Mouse (Mus musculus): ENCODE data around the gene Cyp11a1. TPM values are rescaled to one million over a fixed set of nuclear protein-coding genes. Genes with fewer than 3 reads are reported as not detected.

Cyp11a1 gene
- polyA plus RNA-seq, 3 experiments from 2014 or later: 0.12 TPM; not detected in 2

GRCm38 (mm10) chr9:57972776-57973439, 33.3 kb upstream of the Cyp11a1 start:
- no peak for ATAC-seq

DNA sequence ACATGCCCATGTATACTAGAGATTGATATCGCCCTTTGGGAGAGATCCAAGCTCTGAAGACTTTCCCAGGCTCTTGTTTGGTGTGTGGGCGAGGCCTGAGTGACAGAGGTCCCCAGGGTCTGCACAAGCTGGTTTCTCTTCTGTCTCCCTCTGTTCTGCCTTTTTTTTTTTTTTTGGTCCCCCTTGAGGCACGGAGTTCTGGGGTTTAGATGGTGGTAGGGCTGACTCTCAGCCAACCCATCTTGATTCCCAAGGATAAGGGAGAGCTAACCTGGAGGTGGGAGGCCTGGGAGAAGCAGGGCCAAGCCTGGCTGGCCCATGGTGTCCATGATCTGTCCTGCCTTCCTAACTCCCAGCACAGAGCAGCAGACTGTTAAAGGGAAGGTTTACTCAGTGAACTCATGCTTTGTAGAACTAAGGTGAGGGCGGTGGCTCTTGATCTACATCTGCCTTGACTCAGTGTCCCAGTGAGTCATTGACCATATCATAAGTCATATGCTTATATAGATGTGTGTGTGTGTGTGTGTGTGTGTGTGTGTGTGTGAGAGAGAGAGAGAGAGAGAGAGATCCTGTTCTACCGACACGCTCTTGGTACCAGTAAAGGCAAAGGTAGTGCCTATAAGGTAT, 32.7 kb upstream of the Cyp11a1 start:
- no peak for ATAC-seq

DNA sequence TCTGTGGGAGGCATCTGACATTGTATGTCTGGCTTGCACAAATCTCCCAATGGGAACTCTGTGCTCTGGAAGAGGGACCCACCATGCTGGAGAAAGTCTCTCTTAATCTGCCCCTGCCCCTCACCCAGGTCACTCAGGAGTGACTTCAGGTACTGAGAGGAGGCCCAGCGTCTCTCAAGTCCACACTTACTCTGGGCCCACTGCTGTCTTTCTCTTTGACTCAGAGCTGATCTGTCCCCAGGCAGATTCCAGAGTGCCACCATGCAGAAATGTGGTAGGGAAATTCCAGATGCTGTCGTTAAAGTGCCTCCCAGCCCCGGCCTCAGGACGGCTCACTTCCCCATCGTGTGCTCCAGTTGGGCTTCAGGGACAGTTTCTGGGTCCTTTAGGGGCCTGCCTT, 32.0 kb upstream of the Cyp11a1 start:
- no peak for ATAC-seq

GRCm38 (mm10) chr9:57975200-57975821, 30.9 kb upstream of the Cyp11a1 start:
- no peak for ATAC-seq

GRCm38 (mm10) chr9:57978025-57978424, 28.2 kb upstream of the Cyp11a1 start:
- ATAC-seq: no peak

GRCm38 (mm10) chr9:57978858-57979257, 27.4 kb upstream of the Cyp11a1 start:
- no peak for ATAC-seq

- no peak for ATAC-seq
Measured at GRCm38 (mm10) chr9:57980570-57980969, 25.6 kb upstream of the Cyp11a1 start.

DNA sequence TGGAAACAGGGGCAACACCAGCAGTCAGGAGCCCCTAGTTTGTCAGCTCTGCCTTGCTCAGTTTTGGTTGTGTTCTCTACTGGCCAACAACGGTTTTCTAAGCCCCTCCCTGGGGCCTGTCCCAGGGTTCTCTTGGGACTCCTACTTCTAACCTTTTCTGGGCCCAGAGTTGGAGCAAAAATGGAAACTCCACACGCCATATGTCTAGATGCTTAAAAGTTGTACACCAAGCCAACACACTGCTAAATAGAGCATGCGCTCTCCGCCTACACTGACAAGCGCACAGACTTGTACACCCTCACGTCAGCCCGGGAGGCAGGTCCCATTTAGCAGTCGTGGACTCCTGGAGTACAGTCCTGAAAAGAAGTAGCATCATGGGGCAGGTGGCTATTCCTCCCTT, 20.9 kb upstream of the Cyp11a1 start:
- no peak for ATAC-seq

DNA sequence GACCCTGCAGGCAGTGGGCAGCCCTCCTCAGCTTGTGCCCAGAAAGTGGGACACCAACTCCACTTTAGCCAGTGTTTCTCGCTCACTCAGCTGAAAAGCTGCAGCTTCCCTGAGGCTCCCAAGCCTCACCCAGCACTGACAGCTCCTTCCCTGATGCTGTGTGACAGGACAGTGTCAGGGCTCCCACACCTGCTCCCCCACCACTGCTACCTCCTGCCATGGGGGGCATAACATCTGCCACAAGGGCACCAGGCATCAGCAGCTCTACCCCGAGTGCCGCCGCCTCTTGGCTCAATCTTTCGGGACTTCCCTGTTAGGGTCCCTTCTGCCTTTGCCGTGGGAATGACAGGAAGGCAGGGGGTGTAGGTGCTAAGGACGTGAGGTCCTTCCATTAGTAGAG, 19.9 kb upstream of the Cyp11a1 start:
- ATAC-seq: no peak

DNA sequence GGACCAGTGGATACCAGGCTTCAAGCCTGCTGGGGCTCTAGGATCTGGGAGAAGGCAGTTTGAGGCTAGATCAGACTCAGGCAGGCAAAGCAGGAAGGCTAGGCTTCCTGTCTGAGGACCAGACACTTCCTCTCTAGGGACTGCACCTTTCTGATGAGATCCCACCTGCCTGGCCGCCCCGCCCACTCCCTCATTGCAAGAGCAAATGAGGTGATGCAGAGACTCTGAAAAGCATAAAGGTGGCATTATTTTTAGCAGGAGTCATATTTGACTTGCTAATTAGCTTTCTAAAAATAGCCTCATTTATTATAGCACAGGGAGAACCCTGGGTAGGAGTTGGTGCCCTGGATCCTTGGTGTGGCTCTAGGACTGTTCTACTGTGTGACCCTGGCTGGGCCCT, 18.1 kb upstream of the Cyp11a1 start:
- peak; percentile 32 for ATAC-seq

DNA sequence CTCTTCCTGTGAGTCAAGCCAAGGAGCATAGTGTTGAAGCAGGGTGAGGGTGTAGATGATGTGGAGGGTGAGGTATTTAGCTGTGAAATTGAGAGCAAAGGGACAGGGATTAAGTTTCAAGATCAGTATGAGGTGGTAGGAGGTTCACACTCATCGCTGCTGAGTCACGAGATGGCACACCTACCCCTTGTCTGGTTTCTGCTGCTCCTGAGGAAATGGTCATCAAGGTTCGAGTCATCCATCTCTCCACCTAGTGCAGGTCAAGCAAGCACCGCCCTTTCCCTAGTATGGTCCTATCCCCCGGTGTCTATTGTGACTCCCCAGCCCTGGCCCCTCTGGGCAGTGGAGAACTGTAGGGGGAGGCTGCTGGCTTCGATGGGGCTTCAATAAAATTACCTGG, 16.9 kb upstream of the Cyp11a1 start:
- ATAC-seq: no peak

DNA sequence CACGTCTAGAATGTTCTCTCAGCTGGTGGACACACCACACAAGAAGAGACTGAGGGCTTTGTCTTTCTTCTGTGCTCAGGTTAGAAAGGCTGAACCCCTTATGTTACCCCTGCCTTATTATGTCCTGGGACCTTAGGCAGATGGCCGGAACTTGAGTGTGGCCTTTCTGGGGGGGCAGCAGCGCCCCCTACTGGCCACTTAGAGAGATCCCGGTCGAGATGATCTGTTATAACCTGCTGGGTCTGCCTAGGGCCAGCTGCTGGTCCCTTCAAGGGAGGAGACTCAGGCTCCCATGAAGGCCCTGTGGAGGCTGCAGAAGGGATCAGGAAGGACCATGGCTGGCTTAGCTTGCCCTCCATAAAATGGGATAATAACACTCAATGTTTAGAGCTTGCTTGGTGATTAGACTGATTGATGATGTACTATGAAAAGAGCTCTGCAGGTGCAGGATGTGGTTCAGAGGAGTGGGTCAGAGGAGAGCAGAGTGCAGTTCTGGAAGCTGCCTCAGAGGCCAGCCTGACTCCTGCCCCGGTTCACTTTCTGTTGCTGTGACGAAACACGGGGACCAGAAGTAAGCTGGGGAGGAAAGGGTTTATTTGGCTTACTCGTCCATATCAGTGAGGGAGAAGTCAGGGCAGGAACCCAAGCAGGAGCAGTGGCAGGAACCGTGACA, 15.6 kb upstream of the Cyp11a1 start:
- ATAC-seq: peak; percentile 72

DNA sequence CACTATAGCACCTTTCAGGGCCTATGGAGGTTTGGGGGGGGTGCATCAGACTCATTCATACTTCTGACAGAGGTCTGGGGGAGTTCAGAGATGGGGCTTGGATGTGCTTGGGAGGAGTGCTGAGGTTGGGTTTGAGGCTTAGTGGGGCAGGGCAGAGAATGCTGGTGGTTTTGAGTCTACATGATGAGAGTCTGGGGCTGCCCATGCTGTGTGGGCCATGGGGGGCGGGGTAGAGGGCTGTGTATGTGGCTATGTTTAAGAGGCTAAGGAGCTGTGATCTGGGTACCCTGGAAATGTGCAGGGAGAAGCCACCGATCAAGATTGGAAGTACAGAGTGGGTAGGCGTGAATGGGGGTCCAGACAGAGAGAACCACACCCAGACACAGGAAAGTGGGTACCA, 14.2 kb upstream of the Cyp11a1 start:
- ATAC-seq: no peak

DNA sequence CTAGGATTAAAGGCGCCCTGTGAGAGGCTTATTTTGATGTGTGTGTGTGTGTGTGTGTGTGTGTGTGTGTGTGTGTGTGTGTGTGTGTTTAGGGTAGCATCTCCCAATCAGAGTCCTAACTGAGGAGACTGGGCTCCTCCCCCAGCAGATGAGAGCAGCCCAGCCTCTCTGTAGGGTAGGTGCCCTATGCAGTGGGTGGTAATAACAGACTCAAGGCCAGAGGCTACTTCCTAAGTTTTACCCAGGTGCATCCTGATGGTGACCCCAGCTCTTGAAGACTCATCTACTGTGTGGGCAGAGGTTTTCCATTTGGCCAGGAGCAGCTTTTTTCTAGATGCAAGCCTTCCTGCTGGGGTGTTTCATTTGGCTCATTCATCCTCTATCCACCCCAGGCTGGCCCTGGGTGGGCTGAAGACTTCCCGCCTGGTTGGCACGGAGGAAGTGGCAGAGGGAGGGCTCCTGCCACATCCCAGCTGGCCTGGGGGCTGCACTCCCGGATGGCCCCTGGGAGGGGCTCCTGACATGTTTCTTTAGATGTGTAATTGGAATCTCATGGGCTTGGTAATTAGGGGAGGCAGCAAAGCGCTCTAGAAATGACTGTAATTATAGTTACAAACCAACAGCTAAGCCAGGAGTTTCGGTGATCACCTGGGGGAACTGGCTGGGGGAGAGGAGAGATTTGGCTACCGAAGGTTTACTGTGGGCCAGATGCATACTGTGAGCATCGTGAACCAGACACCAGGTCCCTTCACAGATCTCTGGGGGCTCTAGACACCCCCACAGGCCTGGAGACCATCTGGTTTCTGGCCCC, 13.2 kb upstream of the Cyp11a1 start:
- ATAC-seq: no peak

- no peak for ATAC-seq
Measured at GRCm38 (mm10) chr9:57995282-57995681, 10.9 kb upstream of the Cyp11a1 start.

DNA sequence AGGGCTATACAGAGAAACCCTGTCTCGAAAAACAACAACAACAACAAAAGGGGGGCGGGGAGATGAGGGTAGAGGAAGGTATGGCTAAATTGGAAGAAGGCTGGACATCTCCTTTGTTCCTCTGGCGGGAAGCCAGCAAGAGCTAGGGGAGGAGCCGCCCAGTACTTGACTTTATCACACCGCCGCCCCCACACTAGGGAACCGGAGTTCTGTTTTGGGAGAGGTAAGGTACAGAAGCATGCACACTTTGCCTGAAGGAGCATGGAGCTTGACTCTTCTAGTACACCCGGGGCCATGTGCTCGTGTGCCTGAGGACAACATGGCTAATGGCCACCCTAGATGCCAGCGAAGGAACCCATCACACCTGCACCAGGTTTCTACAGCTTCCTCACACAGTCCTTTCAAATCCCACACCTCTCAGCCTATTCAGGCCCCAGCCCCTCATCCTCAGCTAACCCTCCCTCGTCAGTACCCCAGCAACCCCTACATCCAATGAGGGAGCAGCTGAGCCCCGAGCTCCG, 8.6 kb upstream of the Cyp11a1 start:
- no peak for ATAC-seq

DNA sequence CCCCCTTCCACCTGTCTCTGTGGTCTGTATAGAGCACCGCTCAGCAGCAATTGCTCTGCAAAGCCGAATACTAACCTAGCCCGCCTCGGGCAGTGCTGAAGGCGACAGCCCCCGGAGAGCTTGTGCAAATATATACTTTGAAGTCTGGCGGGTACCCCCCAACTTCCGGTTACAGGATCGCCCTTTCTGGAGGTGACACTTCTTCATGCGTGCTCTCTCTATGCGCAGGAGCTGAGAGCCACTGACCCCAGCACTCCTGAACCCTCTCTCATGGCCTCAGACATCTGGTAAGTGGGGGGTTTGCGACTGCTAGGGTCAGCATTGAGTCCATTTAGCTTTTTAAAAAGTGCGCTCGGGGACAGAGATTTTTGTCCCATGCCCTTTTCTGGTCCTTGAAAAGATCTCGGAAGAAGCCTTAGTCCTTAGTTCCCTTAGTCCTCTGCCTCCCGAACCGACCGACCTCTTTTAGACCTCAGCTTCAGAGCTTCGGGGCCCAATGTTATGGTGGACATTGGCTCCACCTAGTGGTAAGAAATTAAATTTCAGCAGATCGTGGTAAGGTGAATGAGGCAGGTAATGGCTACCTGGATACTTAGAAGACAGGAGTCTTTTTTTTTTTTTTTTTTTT, 8.1 kb upstream of the Cyp11a1 start:
- peak; percentile 76 for ATAC-seq

GRCm38 (mm10) chr9:57998685-57999084, 7.5 kb upstream of the Cyp11a1 start:
- no peak for ATAC-seq

GRCm38 (mm10) chr9:57999676-58000075, 6.5 kb upstream of the Cyp11a1 start:
- no peak for ATAC-seq

DNA sequence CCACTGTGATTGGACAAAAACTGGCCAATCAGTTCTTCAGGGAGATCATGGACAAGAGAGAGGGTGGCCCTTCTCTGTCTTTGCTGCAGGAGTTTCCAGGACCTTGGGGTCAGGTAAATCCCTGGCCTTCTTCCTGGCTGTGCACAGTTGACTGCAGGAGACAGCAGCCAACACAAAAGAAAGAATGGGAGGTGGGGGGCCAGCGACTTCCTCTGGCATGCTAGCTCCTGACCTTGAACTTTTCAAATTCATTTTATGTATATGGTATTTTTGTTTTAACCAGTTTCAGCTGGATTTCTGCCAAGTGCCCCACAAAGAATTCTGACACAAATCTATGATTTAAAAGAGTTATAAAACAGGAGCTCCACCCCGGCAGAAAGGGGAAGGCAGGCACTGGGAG, 2.9 kb upstream of the Cyp11a1 start:
- no peak for ATAC-seq

GRCm38 (mm10) chr9:58008336-58009014, 2.3 kb downstream of the Cyp11a1 start:
- no peak for ATAC-seq

GRCm38 (mm10) chr9:58009015-58009362, 2.8 kb downstream of the Cyp11a1 start:
- ATAC-seq: no peak
